Mouse (Mus musculus) bone marrow, adult 2 months (tissue): ENCODE data around the gene Slit2. TPM values are rescaled to one million over a fixed set of nuclear protein-coding genes. Genes with fewer than 3 reads are reported as not detected.
"Not testable (repeated sequence)": the region's sequence is repeated elsewhere in the genome, so short reads cannot be mapped to it uniquely, and the experiment has no call there.

Experiments used
- H3K27ac ChIP-seq: fragments of 200-500 bp; 2 replicates; pipeline ENCODE4 v1.5.1; 2012; ENCODE audit warnings: low read depth, mild to moderate bottlenecking, control low read depth, inconsistent platforms, low read length; ENCODE audit not compliant: control insufficient read depth, poor library complexity, insufficient read depth
- H3K4me1 ChIP-seq: fragments of 200-500 bp; 2 replicates; pipeline ENCODE4 v1.6.1; 2011; ENCODE audit warnings: low read length; ENCODE audit not compliant: control insufficient read depth, insufficient read depth
- H3K4me3 ChIP-seq: fragments of 200-500 bp; replicated peaks from 2 replicates; pipeline ENCODE3; 2011; ENCODE audit warnings: mild to moderate bottlenecking, low read depth, low read length, control low read depth; ENCODE audit not compliant: control insufficient read depth
- CTCF ChIP-seq: fragments of 200-500 bp; IDR thresholded peaks from 2 replicates; pipeline ENCODE4 v1.5.1; 2011; ENCODE audit warnings: low read length, control low read depth; ENCODE audit not compliant: control insufficient read depth, insufficient read depth
- POLR2A ChIP-seq: fragments of 200-500 bp; IDR thresholded peaks from 2 replicates; pipeline ENCODE4 v1.6.1; 2011; ENCODE audit warnings: low read depth, mild to moderate bottlenecking, control low read depth, low read length, borderline replicate concordance; ENCODE audit not compliant: control insufficient read depth
- WGBS: fragments of 180-500 bp; shearing (Covaris S2); methylation state at CpG from one replicate; pipeline ENCODE4 v1.1.7; 2018; 5-methylcytosine and 5-hydroxymethylcytosine counted together
- polyA plus RNA-seq: library from polyadenylated mRNA; stranded (reverse); fragments of >200 nt; gene quantifications from 2 replicates; pipeline ENCODE4 v1.2.4, GENCODE M21; 2011; ENCODE audit warnings: low replicate concordance; ENCODE audit not compliant: missing spikeins, insufficient read depth, insufficient read length

Gene Slit2
- polyA plus RNA-seq, 1 experiment = 9.9 TPM

GRCm38 (mm10) chr5:48225500-48225899, 242.6 kb downstream of the Slit2 start:
- H3K4me3 ChIP-seq = no peak overlapping the region
- WGBS = 59% methylated on average over 2 of the region's 2 CpGs
- no peak overlapping the region for H3K27ac ChIP-seq
- H3K4me1 ChIP-seq = no peaks in the 10 kb centered on the region
- no peak for TF ChIP-seq CTCF
- no peak for TF ChIP-seq POLR2A

- Histone ChIP-seq H3K4me3 (no peak overlapping the region), H3K27ac (no peak overlapping the region), H3K4me1 (no peaks in the 10 kb centered on the region)
- TF ChIP-seq CTCF (no peak), POLR2A (no peak)
- WGBS = 73% methylated on average over 6 of the region's 6 CpGs
Observed at GRCm38 (mm10) chr5:48230430-48231080, 247.6 kb downstream of the Slit2 start.

GRCm38 (mm10) chr5:48234728-48235127, 251.8 kb downstream of the Slit2 start:
- Histone ChIP-seq H3K4me3 (no peak overlapping the region), H3K4me1 (no peaks in the 10 kb centered on the region), H3K27ac (no peak overlapping the region)
- TF ChIP-seq POLR2A (no peak), CTCF (no peak)
- WGBS = 78% methylated on average over 4 of the region's 4 CpGs

GRCm38 (mm10) chr5:48235270-48235669, 252.3 kb downstream of the Slit2 start:
- Histone ChIP-seq H3K4me1 (no peaks in the 10 kb centered on the region), H3K27ac (no peak overlapping the region), H3K4me3 (no peak overlapping the region)
- WGBS = 89% methylated on average over 6 of the region's 6 CpGs
- TF ChIP-seq CTCF (no peak), POLR2A (no peak)

GRCm38 (mm10) chr5:48240751-48241150, 257.8 kb downstream of the Slit2 start:
- H3K4me1 ChIP-seq, H3K27ac ChIP-seq, H3K4me3 ChIP-seq: not testable (repeated sequence)
- WGBS = 43% methylated on average over 6 of the region's 6 CpGs

- no peak for TF ChIP-seq POLR2A
- no peak for TF ChIP-seq CTCF
- H3K4me1 ChIP-seq = no peaks in the 10 kb centered on the region
- H3K4me3 ChIP-seq = no peak overlapping the region
- 50% methylated on average over 4 of the region's 4 CpGs for WGBS
- no peak overlapping the region for H3K27ac ChIP-seq
Observed at GRCm38 (mm10) chr5:48248327-48248726, 265.4 kb downstream of the Slit2 start.

- Histone ChIP-seq H3K4me3 (no peak overlapping the region), H3K4me1 (no peaks in the 10 kb centered on the region), H3K27ac (no peak overlapping the region)
- TF ChIP-seq POLR2A = no peak
- no peak for TF ChIP-seq CTCF
- 78% methylated on average over 4 of the region's 4 CpGs for WGBS
Observed at GRCm38 (mm10) chr5:48277561-48277960, 294.6 kb downstream of the Slit2 start.

GRCm38 (mm10) chr5:48301186-48301585, 318.2 kb downstream of the Slit2 start:
- H3K4me1 ChIP-seq = no peaks in the 10 kb centered on the region
- TF ChIP-seq CTCF = no peak
- TF ChIP-seq POLR2A = no peak
- 79% methylated on average over 3 of the region's 3 CpGs for WGBS
- no peak overlapping the region for H3K4me3 ChIP-seq
- no peak overlapping the region for H3K27ac ChIP-seq

- Histone ChIP-seq H3K4me3 (no peak overlapping the region), H3K27ac (no peak overlapping the region), H3K4me1 (no peaks in the 10 kb centered on the region)
- no peak for TF ChIP-seq POLR2A
- no peak for TF ChIP-seq CTCF
- 12% methylated on average over 6 of the region's 6 CpGs for WGBS
Observed at GRCm38 (mm10) chr5:48315057-48315602, 332.2 kb downstream of the Slit2 start.
